Mouse (Mus musculus) stomach, embryonic 14.5 days (tissue): ENCODE results near the gene Gm47841. TPM values are rescaled to one million over a fixed set of nuclear protein-coding genes. Genes with fewer than 3 reads are reported as not detected.

Experiments used
- ATAC-seq: fragments of 200-750 bp; cut with Nextera tagmentation; 2 replicates; pipeline ENCODE4 v1.8.0; 2017; ENCODE audit warnings: low read depth, moderate TSS enrichment; ENCODE audit not compliant: insufficient number of reproducible peaks, insufficient read depth, low FRiP score
- H3K27ac ChIP-seq: fragments of 300-500 bp; sonication (generic); 2 replicates; pipeline ENCODE4 v1.5.1; 2014; ENCODE audit warnings: mild to moderate bottlenecking, low read length, moderate library complexity, mixed read lengths
- H3K27me3 ChIP-seq: fragments of 300-500 bp; sonication (generic); 2 replicates; pipeline ENCODE4 v1.6.1; 2014; ENCODE audit warnings: low read length, control low read depth, mixed read lengths; ENCODE audit not compliant: control insufficient read depth, insufficient read depth
- H3K36me3 ChIP-seq: fragments of 300-500 bp; sonication (generic); 2 replicates; pipeline ENCODE4 v1.6.1; 2014; ENCODE audit warnings: mild to moderate bottlenecking, control low read depth, low read length, moderate library complexity, mixed read lengths; ENCODE audit not compliant: control insufficient read depth, insufficient read depth
- H3K4me1 ChIP-seq: fragments of 300-500 bp; sonication (generic); 2 replicates; pipeline ENCODE4 v1.6.1; 2014; ENCODE audit warnings: low read length, control low read depth, mixed read lengths; ENCODE audit not compliant: control insufficient read depth, insufficient read depth
- H3K4me2 ChIP-seq: fragments of 300-500 bp; sonication (generic); replicated peaks from 2 replicates; pipeline ENCODE4 v1.6.1; 2014; ENCODE audit warnings: low read depth, low read length, control low read depth
- H3K4me3 ChIP-seq: fragments of 300-500 bp; sonication (generic); 2 replicates; pipeline ENCODE4 v1.5.1; 2014; ENCODE audit warnings: low read depth, low read length, control low read depth
- H3K9ac ChIP-seq: fragments of 300-500 bp; sonication (generic); replicated peaks from 2 replicates; pipeline ENCODE4 v1.6.1; 2014; ENCODE audit warnings: low read depth, mild to moderate bottlenecking, control low read depth, low read length, moderate library complexity, mixed read lengths
- H3K9me3 ChIP-seq: fragments of 300-500 bp; sonication (generic); 2 replicates; pipeline ENCODE4 v1.6.1; 2016; ENCODE audit warnings: low read depth, low read length, control low read depth; ENCODE audit not compliant: control insufficient read depth
- WGBS: fragments of 180-500 bp; shearing (Covaris S2); extraction: QIAGEN DNeasy Blood & Tissue Kit; methylation state at CpG from one replicate; pipeline ENCODE4 v1.1.7; 2014; 5-methylcytosine and 5-hydroxymethylcytosine counted together
- polyA plus RNA-seq: library from polyadenylated mRNA; unstranded; fragments of >200 nt; fragmentation: Nextera tagmentation; extraction: Ambion mirVana; gene quantifications from 2 replicates; pipeline ENCODE4 v1.2.1, GENCODE M21; 2014

Gene Gm47841
- polyA plus RNA-seq, 1 experiment from 2014 or later: not detected

DNA sequence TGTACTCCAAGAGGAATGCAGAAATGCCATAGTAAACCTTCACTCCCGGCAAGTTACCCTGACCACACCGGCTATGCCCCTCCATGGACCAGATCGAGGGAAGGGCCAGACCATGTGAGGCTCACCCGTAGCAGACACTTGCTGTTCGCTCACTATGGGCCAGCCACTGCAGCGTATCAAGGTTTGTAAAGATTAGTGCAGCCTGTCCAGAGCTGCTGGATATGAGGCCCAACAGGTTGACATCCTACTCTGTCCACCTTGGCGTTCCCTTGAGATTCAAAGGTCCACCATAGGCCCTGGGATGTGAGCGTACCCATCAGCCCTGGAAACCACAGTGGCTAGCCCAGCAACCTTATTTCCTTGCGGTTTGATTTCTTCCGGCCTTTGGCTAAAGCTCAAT, 7.3 kb upstream of the Gm47841 start:
- no peak for ATAC-seq
- no peak overlapping the region for H3K27ac ChIP-seq
- H3K4me1 ChIP-seq: peaks cover 10% of the 10 kb centered on the region; the same call in 1 of the 2 replicates
- H3K36me3 ChIP-seq: peaks cover 5% of the 10 kb centered on the region
- 85% methylated on average over 10 of the region's 10 CpGs for WGBS
- no peak overlapping the region for H3K4me3 ChIP-seq
- no peak overlapping the region for H3K4me2 ChIP-seq
- H3K9me3 ChIP-seq: no peaks in the 10 kb centered on the region
- peaks cover 21% of the 10 kb centered on the region for H3K27me3 ChIP-seq
- H3K9ac ChIP-seq: no peak overlapping the region

GRCm38 (mm10) chr15:101053832-101054459, 6.7 kb upstream of the Gm47841 start:
- ATAC-seq: no peak
- Histone ChIP-seq H3K36me3 (peaks cover 5% of the 10 kb centered on the region), H3K4me3 (peak overlapping the region; percentile 26), H3K9me3 (no peaks in the 10 kb centered on the region), H3K4me1 (peaks cover 10% of the 10 kb centered on the region; the same call in 1 of the 2 replicates), H3K9ac (peak overlapping the region; percentile 25; the same call in 1 of the 2 replicates), H3K27me3 (peaks cover 22% of the 10 kb centered on the region), H3K27ac (no peak overlapping the region), H3K4me2 (peak overlapping the region; percentile 59)
- WGBS: 30% methylated on average over 52 of the region's 65 CpGs

DNA sequence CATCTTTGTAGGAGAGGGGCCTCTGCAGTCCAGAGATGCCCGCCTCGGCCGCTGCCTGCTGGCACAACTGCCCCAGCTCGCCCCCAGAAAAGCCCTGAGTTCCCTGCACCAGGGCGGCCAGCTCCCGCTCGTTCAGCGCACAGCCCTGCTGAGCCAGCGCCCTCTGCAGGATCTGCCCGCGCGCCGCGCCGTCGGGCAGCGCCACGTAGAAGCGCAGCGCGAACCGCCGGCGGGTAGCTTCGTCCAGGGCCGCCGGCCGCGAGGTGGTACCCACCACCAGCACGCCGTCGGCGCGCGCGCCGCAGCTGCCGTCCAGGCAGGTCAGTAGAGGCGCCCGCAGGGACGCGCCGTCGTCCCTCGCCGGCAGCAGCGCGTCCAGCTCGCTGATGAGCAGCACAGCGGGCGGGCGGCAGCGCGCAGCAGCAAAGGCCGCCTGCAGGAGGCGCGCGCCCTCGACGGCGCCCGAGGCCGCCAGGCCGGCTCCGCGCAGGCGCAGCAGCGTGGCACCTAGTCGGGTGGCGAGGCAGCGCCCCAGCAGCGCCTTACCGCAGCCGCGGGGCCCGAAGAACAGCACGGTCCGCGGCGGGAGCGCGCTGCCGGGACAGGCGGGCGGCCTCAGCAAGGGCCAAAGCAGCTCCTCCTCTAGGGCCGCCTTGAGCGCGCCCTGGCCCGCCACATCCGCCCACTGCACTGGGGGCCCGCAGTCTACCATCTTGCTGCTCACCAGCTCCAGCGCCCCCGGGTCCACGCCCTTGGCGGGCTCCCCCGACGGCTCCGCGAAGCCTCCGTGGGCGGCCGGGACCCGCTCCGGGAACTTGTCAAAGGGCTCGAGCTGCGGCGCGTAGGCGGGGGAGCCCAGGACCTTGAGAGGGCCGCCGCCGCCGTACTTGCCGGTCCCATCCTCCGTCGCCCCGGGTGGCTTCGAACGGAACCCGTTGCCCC, 5.6 kb upstream of the Gm47841 start:
- Histone ChIP-seq H3K4me2 (peak overlapping the region; percentile 59), H3K4me3 (peak overlapping the region; percentile 26), H3K27me3 (peaks cover 30% of the 10 kb centered on the region), H3K9me3 (no peaks in the 10 kb centered on the region), H3K27ac (no peak overlapping the region), H3K4me1 (peaks cover 10% of the 10 kb centered on the region; the same call in 1 of the 2 replicates), H3K9ac (no peak overlapping the region), H3K36me3 (peaks cover 5% of the 10 kb centered on the region)
- ATAC-seq: no peak; the same call in 1 of the 2 replicates
- WGBS: 22% methylated on average over 98 of the region's 120 CpGs

DNA sequence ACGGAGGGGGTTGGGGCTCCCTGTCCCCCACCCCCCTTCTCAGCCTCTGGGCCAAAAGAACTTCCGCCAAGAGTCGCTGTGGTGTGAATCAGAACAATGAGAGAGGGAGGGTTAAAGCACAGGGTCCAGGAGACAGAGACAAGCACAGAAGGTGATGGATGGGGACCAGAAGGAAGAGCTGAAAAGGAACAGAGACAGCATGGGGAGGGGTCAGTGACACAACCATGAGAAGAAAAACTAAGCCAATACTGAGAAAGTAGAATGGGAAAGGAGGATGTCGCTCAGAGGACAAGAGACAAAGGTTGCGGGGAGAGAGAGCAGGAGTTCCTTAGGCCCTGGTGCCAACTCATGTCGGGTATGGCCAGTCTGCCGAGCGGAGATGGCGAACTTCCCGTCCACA, 4.7 kb upstream of the Gm47841 start:
- H3K27me3 ChIP-seq: peaks cover 37% of the 10 kb centered on the region
- no peak for ATAC-seq

GRCm38 (mm10) chr15:101048338-101048896, 1.2 kb upstream of the Gm47841 start:
- Histone ChIP-seq H3K4me3 (no peak overlapping the region), H3K27me3 (peaks cover 53% of the 10 kb centered on the region), H3K9me3 (no peaks in the 10 kb centered on the region), H3K4me1 (peaks cover 12% of the 10 kb centered on the region; the same call in 1 of the 2 replicates), H3K36me3 (peaks cover 5% of the 10 kb centered on the region), H3K9ac (no peak overlapping the region), H3K27ac (no peak overlapping the region), H3K4me2 (no peak overlapping the region)
- no peak for ATAC-seq
- 61% methylated on average over 5 of the region's 5 CpGs for WGBS

More for the DNA sequence above, 4.7 kb upstream of the Gm47841 start:
- Histone ChIP-seq H3K9ac (no peak overlapping the region), H3K36me3 (peaks cover 5% of the 10 kb centered on the region), H3K27ac (no peak overlapping the region), H3K4me2 (no peak overlapping the region), H3K4me3 (no peak overlapping the region), H3K9me3 (no peaks in the 10 kb centered on the region), H3K4me1 (peaks cover 10% of the 10 kb centered on the region; the same call in 1 of the 2 replicates)
- WGBS: 62% methylated on average over 10 of the region's 10 CpGs

- peak overlapping the region; percentile 50 for H3K4me3 ChIP-seq
- no peak overlapping the region for H3K27ac ChIP-seq
- H3K4me1 ChIP-seq: peaks cover 9% of the 10 kb centered on the region; the same call in 1 of the 2 replicates
- H3K27me3 ChIP-seq: peaks cover 41% of the 10 kb centered on the region
- ATAC-seq: no peak
- H3K9me3 ChIP-seq: no peaks in the 10 kb centered on the region
- H3K36me3 ChIP-seq: no peaks in the 10 kb centered on the region
- H3K4me2 ChIP-seq: peak overlapping the region; percentile 99
- peak overlapping the region; percentile 33; the same call in 1 of the 2 replicates for H3K9ac ChIP-seq
- WGBS: 1% methylated on average over 70 of the region's 77 CpGs
Observed at GRCm38 (mm10) chr15:101046527-101047193, 537 bp downstream of the Gm47841 start.

DNA sequence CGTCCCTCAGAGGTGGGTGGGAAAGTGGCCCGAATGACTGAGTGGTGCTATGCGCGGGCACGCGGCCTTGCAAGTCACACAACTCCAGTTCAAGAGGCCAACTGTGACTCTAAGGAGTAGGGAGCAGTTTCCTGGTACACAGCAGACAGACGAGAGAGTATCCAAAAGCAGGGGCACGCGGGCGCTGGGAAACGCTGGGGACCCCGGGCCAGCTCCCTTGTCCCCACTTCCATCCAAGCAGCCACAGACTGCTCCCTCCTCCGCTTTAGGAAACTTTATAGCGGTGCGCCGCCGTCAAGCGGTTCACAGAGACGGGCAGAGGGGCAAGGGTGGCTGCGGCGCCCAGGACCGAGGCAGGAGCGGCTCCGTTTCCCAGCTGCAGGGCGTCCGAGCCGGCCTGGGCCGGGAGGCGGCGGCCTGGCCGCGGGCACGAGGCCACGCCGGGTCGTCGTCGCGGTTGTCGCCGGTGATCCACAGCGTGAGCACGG, 1.1 kb downstream of the Gm47841 start:
- Histone ChIP-seq H3K4me1 (peaks cover 9% of the 10 kb centered on the region; the same call in 1 of the 2 replicates), H3K9me3 (no peaks in the 10 kb centered on the region), H3K9ac (peak overlapping the region; percentile 33; the same call in 1 of the 2 replicates), H3K4me2 (peak overlapping the region; percentile 99), H3K27ac (no peak overlapping the region), H3K4me3 (peak overlapping the region; percentile 50), H3K27me3 (peaks cover 43% of the 10 kb centered on the region), H3K36me3 (no peaks in the 10 kb centered on the region)
- no peak for ATAC-seq
- 1% methylated on average over 43 of the region's 43 CpGs for WGBS
